In the genomic region with DNA sequence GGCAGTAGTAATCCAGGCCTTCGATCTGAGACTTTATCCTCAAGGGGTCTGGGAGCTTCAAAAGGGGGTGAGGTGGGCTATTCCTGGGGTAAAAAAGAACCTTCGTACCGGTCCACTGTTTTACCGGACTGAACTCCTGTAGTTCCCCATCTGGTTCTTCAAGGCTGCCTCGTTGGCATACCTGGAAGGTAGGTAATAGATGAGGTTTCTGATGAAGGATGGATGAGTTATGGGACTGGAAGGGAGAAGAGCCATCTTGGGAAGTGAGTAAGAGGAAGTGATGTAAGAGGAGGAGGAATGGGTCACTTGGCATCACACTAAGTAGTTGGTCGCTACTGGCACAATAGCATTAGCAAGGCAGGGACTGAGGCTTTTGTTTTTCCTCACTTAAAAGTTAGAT, we compare ENCODE assay signal across 8 mouse cellular contexts. TPM values are rescaled to one million over a fixed set of nuclear protein-coding genes. Genes with fewer than 3 reads are reported as not detected.
DNase-seq lines count a peak whose midpoint lies in the region; ATAC-seq and TF ChIP-seq lines count a peak whose summit lies in the region.

No protein-coding gene starts in this region.

- no peaks in the 10 kb centered on the region for H3K9me3 ChIP-seq in heart, embryonic 12.5 days (replicated peaks)
- H3K9me3 ChIP-seq in limb, embryonic 13.5 days, result no peaks in the 10 kb centered on the region

- DNase-seq in kidney, adult 18-20 months, result peak; percentile 28
- DNase-seq in kidney, postnatal 4 days, result no peak
- DNase-seq in brain, adult 2 months (ENCODE audit: low read depth, low spot score), result peak; percentile 60
- DNase-seq in urinary bladder, postnatal 25 days (ENCODE audit: low spot score), result no peak
- no peak for DNase-seq in cerebellum, postnatal 36 days

- WGBS in heart, embryonic 12.5 days, result 11% methylated on average over 6 of the region's 6 CpGs
- 11% methylated on average over 6 of the region's 6 CpGs for WGBS in limb, embryonic 13.5 days

- H3K4me1 ChIP-seq in heart, embryonic 12.5 days (replicated peaks), result peaks cover 12% of the 10 kb centered on the region
- peaks cover 18% of the 10 kb centered on the region for H3K4me1 ChIP-seq in limb, embryonic 13.5 days

- TF ChIP-seq POLR2A in myocyte (IDR thresholded peaks at IDR 0.05; ENCODE audit: insufficient read length, low read depth), result no peak

- H3K9ac ChIP-seq in heart, embryonic 12.5 days, result peak overlapping the region; percentile 86
- peak overlapping the region; percentile 96 for H3K9ac ChIP-seq in limb, embryonic 13.5 days

- peak overlapping the region; percentile 72 for H3K4me3 ChIP-seq in heart, embryonic 12.5 days
- H3K4me3 ChIP-seq in limb, embryonic 13.5 days, result peak overlapping the region; percentile 99
- peak overlapping the region; percentile 55 for H3K4me3 ChIP-seq in myocyte

- H3K79me2 ChIP-seq in myocyte (ENCODE audit: control insufficient read depth, insufficient read depth), result peaks cover 35% of the 10 kb centered on the region

- peak overlapping the region; percentile 68; the same call in 1 of the 2 replicates for H3K27ac ChIP-seq in heart, embryonic 12.5 days (ENCODE audit: poor library complexity, severe bottlenecking)
- H3K27ac ChIP-seq in limb, embryonic 13.5 days, result no peak overlapping the region

- no peak for ATAC-seq in heart, embryonic 12.5 days (ENCODE audit: insufficient number of reproducible peaks, low FRiP score)
- ATAC-seq in limb, embryonic 13.5 days (ENCODE audit: low FRiP score, low read depth), result no peak

- H3K4me2 ChIP-seq in heart, embryonic 12.5 days, result peak overlapping the region; percentile 88
- H3K4me2 ChIP-seq in limb, embryonic 13.5 days (replicated peaks), result peak overlapping the region; percentile 90
- peak overlapping the region; percentile 81 for H3K4me2 ChIP-seq in myocyte (ENCODE audit: low read depth)

- peaks cover 6% of the 10 kb centered on the region for H3K27me3 ChIP-seq in heart, embryonic 12.5 days (replicated peaks)
- no peaks in the 10 kb centered on the region for H3K27me3 ChIP-seq in limb, embryonic 13.5 days
- no peaks in the 10 kb centered on the region for H3K27me3 ChIP-seq in myocyte (ENCODE audit: control insufficient read depth, insufficient read depth, insufficient read length)

- H3ac ChIP-seq in myocyte (ENCODE audit: control insufficient read depth, insufficient read length), result peak overlapping the region; percentile 97

- peaks cover 17% of the 10 kb centered on the region for H3K36me3 ChIP-seq in heart, embryonic 12.5 days
- H3K36me3 ChIP-seq in limb, embryonic 13.5 days, result peaks cover 24% of the 10 kb centered on the region
- peaks cover 6% of the 10 kb centered on the region for H3K36me3 ChIP-seq in myocyte (ENCODE audit: control insufficient read depth, insufficient read depth)

TF ChIP-seq in myocyte, 11 proteins besides CTCF, POLR2A, EP300 and RAD21:
- no peak for TF ChIP-seq USF1 (IDR thresholded peaks at IDR 0.05; ENCODE audit: low read depth)
- no peak for TF ChIP-seq MYOG (IDR thresholded peaks at IDR 0.05; ENCODE audit: control insufficient read depth in 1 of 3, insufficient read depth in 1 of 3, insufficient read length in 2 of 3, low read depth in 2 of 3)
- no peak for TF ChIP-seq CEBPB (IDR thresholded peaks at IDR 0.05; ENCODE audit: insufficient read depth, poor library complexity, severe bottlenecking)
- TF ChIP-seq SRF (IDR thresholded peaks at IDR 0.05; ENCODE audit: control insufficient read depth, insufficient read length, low read depth), result no peak

RNA-seq across cellular contexts. Expression of gene Wipi2, which starts 2.7 kb away (rescaled TPM):
- polyA plus RNA-seq in heart, embryonic 12.5 days (2016; fragmentation: Nextera tagmentation; extraction: Ambion mirVana), result 35.3 and 36.6 TPM in 2 replicates
- 50.0 and 53.1 TPM in 2 replicates for polyA plus RNA-seq in limb, embryonic 13.5 days (2015; fragmentation: Nextera tagmentation; extraction: Ambion mirVana)
- polyA plus RNA-seq in myocyte (2012; fragmentation: generic; extraction: Trizol), result 52.0 TPM

RNA-seq across cellular contexts. Expression of gene Mmd2, which starts 21.6 kb away (rescaled TPM):
- 0.18 and 0.32 TPM in 2 replicates for polyA plus RNA-seq in heart, embryonic 12.5 days (2016; fragmentation: Nextera tagmentation; extraction: Ambion mirVana)
- polyA plus RNA-seq in limb, embryonic 13.5 days (2015; fragmentation: Nextera tagmentation; extraction: Ambion mirVana), result 2.1 and 2.2 TPM in 2 replicates
- not detected for polyA plus RNA-seq in myocyte (2012; fragmentation: generic; extraction: Trizol)

Comparison
In these comparisons a context has a peak if more than half of its experiments do, and no peak if none do; other contexts are left out.
1. DNase-seq: peak in kidney, adult 18-20 months (single experiment) and brain, adult 2 months (single experiment); none in kidney, postnatal 4 days (0 of 2), urinary bladder, postnatal 25 days (single experiment) and cerebellum, postnatal 36 days (0 of 2).
2. Peak in every context shown above with its lines, with median percentiles within 50 percentile points of each other: H3K4me2 ChIP-seq and H3K4me3 ChIP-seq.